Comparison of ENCODE assay signal across 34 mouse cellular contexts in the genomic region with DNA sequence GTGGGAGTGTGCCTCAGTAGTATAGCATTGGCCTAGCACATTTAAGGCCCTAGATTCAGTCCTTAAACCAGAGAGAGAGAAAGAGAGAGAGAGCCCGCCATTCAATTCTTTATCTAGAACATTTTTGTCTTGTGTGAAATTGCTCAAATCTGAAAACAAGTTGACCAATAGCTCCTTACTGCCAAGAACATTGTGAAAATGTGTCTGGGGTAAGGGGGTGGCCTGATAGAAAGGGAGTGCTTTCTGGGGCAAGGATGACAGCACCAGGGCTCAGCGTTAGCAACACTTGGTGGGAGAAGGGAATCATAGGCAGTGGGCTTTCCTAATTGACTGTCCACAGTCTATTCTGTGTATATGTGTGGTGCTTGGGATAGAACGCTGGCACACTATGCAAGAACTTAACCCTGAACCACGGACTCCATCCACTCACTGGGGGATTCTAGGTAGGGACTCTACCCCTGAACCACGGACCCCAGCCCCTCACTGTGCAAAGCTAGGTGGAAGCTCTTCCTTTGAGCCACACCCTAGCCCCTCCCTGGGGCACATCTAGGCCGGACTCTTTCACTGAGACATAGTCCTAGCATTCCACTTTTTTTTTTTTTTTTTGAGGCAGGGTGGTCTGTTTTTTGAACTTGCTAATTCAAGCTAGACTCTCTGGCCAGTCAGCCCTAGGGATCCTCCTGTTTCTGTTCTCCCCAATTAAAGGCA. TPM values are rescaled to one million over a fixed set of nuclear protein-coding genes. Genes with fewer than 3 reads are reported as not detected.
DNase-seq lines count a peak whose midpoint lies in the region; ATAC-seq and TF ChIP-seq lines count a peak whose summit lies in the region.
"Had no signal": no experiment of that assay in that cellular context is flagged by ENCODE, and none has a peak within 500 bp of the region (broad histone marks: within the 10 kb centered on the region; RNA-seq: fewer than 3 reads in every experiment).

No protein-coding gene starts in this region.

- TF ChIP-seq EP300 in stomach, postnatal 0 days (optimal IDR thresholded peaks at IDR 0.05), result no peak

- no peaks in the 10 kb centered on the region for H3K4me1 ChIP-seq in kidney, embryonic 16.5 days (ENCODE audit: insufficient read depth, low read length)
- 0 out of 2 replicates have a peak, but pooled peaks cover 6% of the 10 kb centered on the region for H3K4me1 ChIP-seq in kidney, embryonic 14.5 days (ENCODE audit: control insufficient read depth, insufficient read depth, low read length)
- no peaks in the 10 kb centered on the region for H3K4me1 ChIP-seq in lung, adult 2 months (ENCODE audit: control insufficient read depth, insufficient read depth, low read length)
- peaks cover 31% of the 10 kb centered on the region for H3K4me1 ChIP-seq in bone marrow macrophage, adult 2 months (ENCODE audit: control insufficient read depth, insufficient read depth, low read length)
- no peaks in the 10 kb centered on the region for H3K4me1 ChIP-seq in stomach, postnatal 0 days (replicated peaks; ENCODE audit: control insufficient read depth, insufficient read depth)
- H3K4me1 ChIP-seq: heart, embryonic 13.5 days; lung, embryonic 15.5 days; midbrain, embryonic 10.5 days; neural tube, embryonic 15.5 days; stomach, embryonic 15.5 days had no signal

- no peak overlapping the region for H3K9ac ChIP-seq in kidney, embryonic 16.5 days (replicated peaks; ENCODE audit: low read length)
- H3K9ac ChIP-seq in kidney, embryonic 14.5 days (ENCODE audit: low read depth, low read length), result no peak overlapping the region
- no peak overlapping the region for H3K9ac ChIP-seq in stomach, postnatal 0 days (ENCODE audit: low read length)
- H3K9ac ChIP-seq: heart, embryonic 13.5 days; lung, embryonic 15.5 days; neural tube, embryonic 15.5 days; stomach, embryonic 15.5 days had no signal

- TF ChIP-seq CTCF in lung, adult 2 months (IDR thresholded peaks at IDR 0.05; ENCODE audit: insufficient read depth, low read length), result no peak
- no peak for TF ChIP-seq CTCF in bone marrow macrophage, adult 2 months (IDR thresholded peaks at IDR 0.05; ENCODE audit: low read depth, low read length)
- no peak for TF ChIP-seq CTCF in stomach, postnatal 0 days (IDR thresholded peaks at IDR 0.05; ENCODE audit: low read depth)

- H3K36me3 ChIP-seq in kidney, embryonic 16.5 days (ENCODE audit: insufficient read depth, low read length), result no peaks in the 10 kb centered on the region
- no peaks in the 10 kb centered on the region for H3K36me3 ChIP-seq in kidney, embryonic 14.5 days (ENCODE audit: control insufficient read depth, insufficient read depth, low read length)
- no peaks in the 10 kb centered on the region for H3K36me3 ChIP-seq in stomach, postnatal 0 days (ENCODE audit: control insufficient read depth, insufficient read depth, low read length)
- H3K36me3 ChIP-seq: limb, embryonic 10.5 days; lung, embryonic 15.5 days; midbrain, embryonic 10.5 days; neural tube, embryonic 15.5 days; stomach, embryonic 15.5 days had no signal

- no peak for TF ChIP-seq POLR2A in lung, adult 2 months (IDR thresholded peaks at IDR 0.05; ENCODE audit: borderline replicate concordance, extremely low read depth, low read depth, low read length)
- TF ChIP-seq POLR2A in bone marrow macrophage, adult 2 months (IDR thresholded peaks at IDR 0.05; ENCODE audit: borderline replicate concordance, low read depth, low read length), result no peak

- no peaks in the 10 kb centered on the region for H3K27me3 ChIP-seq in kidney, embryonic 16.5 days (ENCODE audit: insufficient read depth, low read length)
- no peaks in the 10 kb centered on the region for H3K27me3 ChIP-seq in kidney, embryonic 14.5 days (ENCODE audit: control insufficient read depth, insufficient read depth, low read length)
- no peaks in the 10 kb centered on the region for H3K27me3 ChIP-seq in stomach, postnatal 0 days (ENCODE audit: control insufficient read depth, insufficient read depth, low read length)
- H3K27me3 ChIP-seq: CH12.LX; lung, embryonic 15.5 days; neural tube, embryonic 15.5 days; stomach, embryonic 15.5 days had no signal

- 68% methylated on average over 6 of the region's 6 CpGs for WGBS in kidney, embryonic 16.5 days
- WGBS in kidney, embryonic 14.5 days, result 78% methylated on average over 6 of the region's 6 CpGs
- WGBS in lung, adult 2 months, result 70% methylated on average over 6 of the region's 6 CpGs
- WGBS in stomach, postnatal 0 days, result 83% methylated on average over 6 of the region's 6 CpGs

- peak; percentile 52; the same call in 1 of the 2 replicates for ATAC-seq in kidney, embryonic 16.5 days (ENCODE audit: low FRiP score, low TSS enrichment)
- ATAC-seq in kidney, embryonic 14.5 days (ENCODE audit: low FRiP score, low TSS enrichment), result no peak; the same call in 1 of the 2 replicates
- ATAC-seq in stomach, postnatal 0 days (ENCODE audit: low FRiP score, low TSS enrichment), result no peak
- ATAC-seq: hindbrain, postnatal 0 days; midbrain, embryonic 16.5 days had no signal

- no peak overlapping the region for H3K4me2 ChIP-seq in kidney, embryonic 16.5 days (replicated peaks; ENCODE audit: low read depth, low read length)
- H3K4me2 ChIP-seq in kidney, embryonic 14.5 days (replicated peaks; ENCODE audit: low read depth, low read length), result no peak overlapping the region
- H3K4me2 ChIP-seq in stomach, postnatal 0 days (replicated peaks; ENCODE audit: low read depth), result no peak overlapping the region
- H3K4me2 ChIP-seq: heart, embryonic 13.5 days; lung, embryonic 15.5 days; neural tube, embryonic 15.5 days; stomach, embryonic 15.5 days had no signal

- H3K4me3 ChIP-seq in kidney, embryonic 16.5 days (ENCODE audit: low read length), result no peak overlapping the region
- no peak overlapping the region for H3K4me3 ChIP-seq in kidney, embryonic 14.5 days (ENCODE audit: low read length)
- no peak overlapping the region for H3K4me3 ChIP-seq in lung, adult 2 months (replicated peaks; ENCODE audit: extremely low read depth, low read depth, low read length)
- no peak overlapping the region for H3K4me3 ChIP-seq in bone marrow macrophage, adult 2 months (ENCODE audit: insufficient read depth, low read length)
- H3K4me3 ChIP-seq in stomach, postnatal 0 days (ENCODE audit: low read depth, low read length), result no peak overlapping the region
- H3K4me3 ChIP-seq: heart, adult 2 months; heart, embryonic 13.5 days; limb, embryonic 10.5 days; lung, embryonic 15.5 days; midbrain, embryonic 10.5 days; neural tube, embryonic 15.5 days; stomach, embryonic 15.5 days had no signal

- no peak overlapping the region for H3K27ac ChIP-seq in kidney, embryonic 16.5 days (ENCODE audit: low read length)
- no peak overlapping the region for H3K27ac ChIP-seq in kidney, embryonic 14.5 days (ENCODE audit: low read depth, low read length)
- H3K27ac ChIP-seq in bone marrow macrophage, adult 2 months (ENCODE audit: insufficient read depth, low read depth, low read length), result peak overlapping the region; percentile 96
- no peak overlapping the region for H3K27ac ChIP-seq in stomach, postnatal 0 days (replicated peaks)
- H3K27ac ChIP-seq: heart, adult 2 months; heart, embryonic 13.5 days; hindbrain, postnatal 0 days; limb, embryonic 10.5 days; lung, embryonic 15.5 days; midbrain, embryonic 10.5 days; neural tube, embryonic 15.5 days; stomach, embryonic 15.5 days had no signal

- H3K9me3 ChIP-seq in kidney, embryonic 16.5 days (ENCODE audit: low read length), result no peaks in the 10 kb centered on the region
- H3K9me3 ChIP-seq in kidney, embryonic 14.5 days (ENCODE audit: control insufficient read depth, low read length), result no peaks in the 10 kb centered on the region
- H3K9me3 ChIP-seq in stomach, postnatal 0 days (ENCODE audit: control insufficient read depth, low read length), result no peaks in the 10 kb centered on the region
- H3K9me3 ChIP-seq: G1E; heart, embryonic 13.5 days; limb, embryonic 10.5 days; lung, embryonic 15.5 days; midbrain, embryonic 10.5 days; neural tube, embryonic 15.5 days; stomach, embryonic 15.5 days had no signal

- DNase-seq in lung, postnatal 25 days (ENCODE audit: low spot score), result peak; percentile 33
- DNase-seq in lung, adult 2 months, result no peak
- no peak for DNase-seq in layer of hippocampus, adult 8-10 months (ENCODE audit: low spot score in 2 of 2)
- no peak for DNase-seq in stomach, postnatal 0 days (ENCODE audit: low spot score)
- DNase-seq: B cell, adult 2 months; cerebellum, adult 11 months; cerebellum, adult 9-11 months; gastrocnemius, postnatal 25 days; heart, adult 2 months; heart, postnatal 14 days; kidney, postnatal 14 days; liver; right cerebral cortex, adult 18-20 months; right cerebral cortex, postnatal 4 days; thymus, adult 18-20 months; thymus, postnatal 36 days had no signal

RNA-seq across cellular contexts. Expression of a gene that starts 8.6 kb away (rescaled TPM):
- 0.31 and 0.55 TPM in 2 replicates for polyA plus RNA-seq in kidney, embryonic 16.5 days (2015; fragmentation: Nextera tagmentation; extraction: Ambion mirVana)
- polyA plus RNA-seq in kidney, embryonic 14.5 days (2014; fragmentation: Nextera tagmentation; extraction: Ambion mirVana), result 0.46 and 0.73 TPM in 2 replicates
- 6.2 and 10.8 TPM in 2 replicates for polyA plus RNA-seq in lung, adult 2 months (2012; rRNA removed)
- not detected in 2 replicates for polyA plus RNA-seq in bone marrow macrophage, adult 2 months (2012; ENCODE audit: insufficient read depth, insufficient read length, missing spikeins)
- total RNA-seq in layer of hippocampus, adult 8-10 months (2022), result 1 to 10 TPM in 1 of 4 experiments, under 1 TPM in 3; 0.61 to 1.3 (median 0.75) TPM
- polyA plus RNA-seq in stomach, postnatal 0 days (2015; fragmentation: Nextera tagmentation; extraction: Ambion mirVana), result not detected in 2 replicates
- total RNA-seq: CH12.LX; common myeloid progenitor, adult 5-6 weeks; G1E; hindbrain, postnatal 0 days had no signal
- polyA plus RNA-seq: embryonic facial prominence, embryonic 11.5 days; G1E; heart, embryonic 13.5 days; hindbrain, embryonic 11.5 days; intestine, embryonic 16.5 days; lung, embryonic 15.5 days had no signal

RNA-seq across cellular contexts. Expression of a gene that starts 16.2 kb away (rescaled TPM):
- polyA plus RNA-seq in kidney, embryonic 16.5 days (2015; fragmentation: Nextera tagmentation; extraction: Ambion mirVana), result 102 and 105 TPM in 2 replicates
- polyA plus RNA-seq in kidney, embryonic 14.5 days (2014; fragmentation: Nextera tagmentation; extraction: Ambion mirVana), result 50.7 and 70.8 TPM in 2 replicates
- polyA plus RNA-seq in lung, adult 2 months (2012; rRNA removed), result 115 and 153 TPM in 2 replicates
- polyA plus RNA-seq in bone marrow macrophage, adult 2 months (2012; ENCODE audit: insufficient read depth, insufficient read length, missing spikeins), result 312 and 315 TPM in 2 replicates
- total RNA-seq in layer of hippocampus, adult 8-10 months (2022), result 10 to 100 TPM; 59.8 to 87.1 (median 69.4) TPM
- 111 and 121 TPM in 2 replicates for polyA plus RNA-seq in stomach, postnatal 0 days (2015; fragmentation: Nextera tagmentation; extraction: Ambion mirVana)

RNA-seq across cellular contexts. Expression of a gene that starts 18.6 kb away (rescaled TPM):
- polyA plus RNA-seq in kidney, embryonic 16.5 days (2015; fragmentation: Nextera tagmentation; extraction: Ambion mirVana), result 0.20 and 0.50 TPM in 2 replicates
- polyA plus RNA-seq in kidney, embryonic 14.5 days (2014; fragmentation: Nextera tagmentation; extraction: Ambion mirVana), result 0.28 and 0.30 TPM in 2 replicates
- 8.2 and 10.0 TPM in 2 replicates for polyA plus RNA-seq in lung, adult 2 months (2012; rRNA removed)
- 2.0 and 3.1 TPM in 2 replicates for polyA plus RNA-seq in bone marrow macrophage, adult 2 months (2012; ENCODE audit: insufficient read depth, insufficient read length, missing spikeins)
- under 1 TPM in 2 of 4 experiments, not detected in 2; 0.25 to 0.31 TPM for total RNA-seq in layer of hippocampus, adult 8-10 months (2022)
- 0.11 and 0.15 TPM in 2 replicates for polyA plus RNA-seq in stomach, postnatal 0 days (2015; fragmentation: Nextera tagmentation; extraction: Ambion mirVana)
- total RNA-seq: gastrocnemius, postnatal 25 days; hindbrain, postnatal 0 days; layer of hippocampus, postnatal 25 days had no signal
- polyA plus RNA-seq: G1E; heart, embryonic 13.5 days; limb, embryonic 10.5 days had no signal

RNA-seq across cellular contexts. Expression of a gene that starts 21.6 kb away (rescaled TPM):
- polyA plus RNA-seq in kidney, embryonic 16.5 days (2015; fragmentation: Nextera tagmentation; extraction: Ambion mirVana), result 0.48 and 0.51 TPM in 2 replicates
- polyA plus RNA-seq in kidney, embryonic 14.5 days (2014; fragmentation: Nextera tagmentation; extraction: Ambion mirVana), result 0.96 and 1.0 TPM in 2 replicates
- polyA plus RNA-seq in lung, adult 2 months (2012; rRNA removed), result not detected in 2 replicates
- polyA plus RNA-seq in bone marrow macrophage, adult 2 months (2012; ENCODE audit: insufficient read depth, insufficient read length, missing spikeins), result not detected in 2 replicates
- total RNA-seq in layer of hippocampus, adult 8-10 months (2022), result not detected
- 0.25 TPM in 1 of 2 replicates, not detected in the other for polyA plus RNA-seq in stomach, postnatal 0 days (2015; fragmentation: Nextera tagmentation; extraction: Ambion mirVana)
- total RNA-seq: common myeloid progenitor, adult 5-6 weeks; heart, adult 2 months; heart, postnatal 14 days had no signal
- polyA plus RNA-seq: G1E; heart, adult 2 months; heart, embryonic 13.5 days; stomach, embryonic 15.5 days had no signal

RNA-seq across cellular contexts. Expression of a gene that starts 25.2 kb away (rescaled TPM):
- 13.2 and 14.8 TPM in 2 replicates for polyA plus RNA-seq in kidney, embryonic 16.5 days (2015; fragmentation: Nextera tagmentation; extraction: Ambion mirVana)
- polyA plus RNA-seq in kidney, embryonic 14.5 days (2014; fragmentation: Nextera tagmentation; extraction: Ambion mirVana), result 17.8 and 20.6 TPM in 2 replicates
- polyA plus RNA-seq in lung, adult 2 months (2012; rRNA removed), result 6.5 and 17.4 TPM in 2 replicates
- 3.6 and 4.5 TPM in 2 replicates for polyA plus RNA-seq in bone marrow macrophage, adult 2 months (2012; ENCODE audit: insufficient read depth, insufficient read length, missing spikeins)
- 10 to 100 TPM in 3 of 4 experiments, 1 to 10 TPM in 1; 9.9 to 18.1 (median 14.7) TPM for total RNA-seq in layer of hippocampus, adult 8-10 months (2022)
- polyA plus RNA-seq in stomach, postnatal 0 days (2015; fragmentation: Nextera tagmentation; extraction: Ambion mirVana), result 3.4 and 5.3 TPM in 2 replicates
- total RNA-seq: CH12.LX, G1E had no signal
- polyA plus RNA-seq: G1E had no signal
